Mouse (Mus musculus): Measurements from ENCODE around the gene Gm28044. TPM values are rescaled to one million over a fixed set of nuclear protein-coding genes. Genes with fewer than 3 reads are reported as not detected.
"Not testable (repeated sequence)": the region's sequence is repeated elsewhere in the genome, so short reads cannot be mapped to it uniquely, and the experiment has no call there.

Gene Gm28044
- polyA plus RNA-seq (2015; fragmentation: Nextera tagmentation; extraction: Ambion mirVana): 1.3 TPM in 1 of 2 replicates, not detected in the other

- Histone ChIP-seq H3K4me2 (replicated peaks) (peak within 1 kb of the TSS; percentile 79), H3K27me3 (no peaks in the 10 kb centered on the region), H3K9me3 (no peaks in the 10 kb centered on the region), H3K9ac (replicated peaks) (peak within 1 kb of the TSS; percentile 48), H3K36me3 (no peaks in the 10 kb centered on the region), H3K4me1 (peaks cover 11% of the 10 kb centered on the region), H3K4me3 (peak within 1 kb of the TSS; percentile 67), H3K27ac (replicated peaks) (no peak within 1 kb of the TSS)
- peak; percentile 94 for ATAC-seq (replicated peaks)
- WGBS: 0% methylated on average over 15 of the region's 15 CpGs
These were observed at the start of gene Gm28044, which contains the start of gene Zfp953 for GRCm38 (mm10) chr13:67360131-67360744. Gene Gm28044 (minus strand): TSS chr13:67360536. Gene Zfp953 (minus strand): TSS chr13:67360605.

GRCm38 (mm10) chr13:67399183-67399903 is 39.0 kb upstream of the Gm28044 start, which contains the start of gene Zfp429:
Gene Zfp429 (minus strand): TSS chr13:67399819.
- 3% methylated on average over 16 of the region's 16 CpGs for WGBS
- ATAC-seq (replicated peaks): peak; percentile 97
- H3K4me2 ChIP-seq (replicated peaks): peak within 1 kb of the TSS; percentile 70

DNA sequence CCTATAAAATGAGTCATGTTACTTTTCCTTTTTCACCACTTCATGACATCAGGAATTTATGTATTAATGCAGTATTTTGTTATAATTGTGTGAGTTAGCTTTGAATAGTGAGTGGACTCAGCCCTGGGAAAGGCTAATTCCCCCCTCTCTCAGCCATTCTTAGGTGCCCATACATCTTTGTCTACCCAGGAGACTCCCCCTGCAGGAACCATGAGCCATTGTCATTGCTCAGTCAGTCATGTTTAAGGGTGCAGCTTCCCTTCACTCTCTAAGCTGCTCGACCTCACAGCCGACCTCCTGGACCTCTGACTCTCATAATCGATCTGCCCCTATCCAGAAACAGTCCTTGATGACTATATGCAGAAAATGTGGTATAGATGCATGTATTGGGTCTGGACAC is 15.9 kb upstream of the Gm28044 start:
- not testable (repeated sequence) for H3K27ac ChIP-seq (replicated peaks); H3K9ac ChIP-seq (replicated peaks); H3K9me3 ChIP-seq; H3K4me1 ChIP-seq; ATAC-seq (replicated peaks); H3K4me2 ChIP-seq (replicated peaks); H3K4me3 ChIP-seq; H3K27me3 ChIP-seq; H3K36me3 ChIP-seq
- WGBS: 51% methylated on average over 3 of the region's 3 CpGs

More at GRCm38 (mm10) chr13:67399183-67399903, 39.0 kb upstream of the Gm28044 start, which contains the start of gene Zfp429:
- H3K27ac ChIP-seq (replicated peaks); H3K4me1 ChIP-seq; H3K27me3 ChIP-seq; H3K36me3 ChIP-seq; H3K9me3 ChIP-seq: not testable (repeated sequence)
- Histone ChIP-seq H3K4me3 (peak within 1 kb of the TSS; percentile 61), H3K9ac (replicated peaks) (peak within 1 kb of the TSS; percentile 55)

GRCm38 (mm10) chr13:67375050-67375911 is 14.9 kb upstream of the Gm28044 start, which contains the start of the genes Gm28041 and Zfp456:
Gene Gm28041 (minus strand): TSS chr13:67375733.
Gene Zfp456 (minus strand): TSS chr13:67375810.
- not testable (repeated sequence) for H3K36me3 ChIP-seq; H3K4me1 ChIP-seq; H3K9me3 ChIP-seq; H3K27ac ChIP-seq (replicated peaks); H3K27me3 ChIP-seq
- Histone ChIP-seq H3K4me2 (replicated peaks) (peak within 1 kb of the TSS; percentile 49), H3K4me3 (peak within 1 kb of the TSS; percentile 37), H3K9ac (replicated peaks) (peak within 1 kb of the TSS; percentile 32; the same call in 1 of the 2 replicates)
- WGBS: 18% methylated on average over 13 of the region's 15 CpGs
- peak; percentile 94 for ATAC-seq (replicated peaks)

DNA sequence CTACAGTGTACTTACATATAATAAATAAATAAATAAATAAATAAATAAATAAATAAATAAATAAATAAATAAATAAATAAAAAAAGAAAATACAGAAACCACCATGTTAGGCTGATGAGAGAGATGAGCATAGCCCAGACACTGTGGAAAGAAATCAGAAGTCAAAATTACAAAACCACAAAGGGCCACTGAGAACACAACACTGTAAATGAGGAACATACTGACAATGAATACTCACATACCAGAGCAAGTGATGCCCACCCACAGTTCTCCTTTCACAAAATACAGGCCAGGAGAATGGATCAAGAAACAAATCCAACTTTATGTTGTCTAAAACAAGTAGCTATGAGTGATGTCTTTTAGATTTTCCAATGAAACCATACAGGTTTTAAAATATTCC is 8.5 kb downstream of the Gm28044 start:
- ATAC-seq (replicated peaks): no peak

GRCm38 (mm10) chr13:67343422-67343821 is 16.9 kb downstream of the Gm28044 start:
- Histone ChIP-seq H3K4me1 (no peaks in the 10 kb centered on the region), H3K27me3 (no peaks in the 10 kb centered on the region), H3K9me3 (no peaks in the 10 kb centered on the region), H3K9ac (replicated peaks) (no peak overlapping the region), H3K4me3 (no peak overlapping the region), H3K27ac (replicated peaks) (no peak overlapping the region), H3K4me2 (replicated peaks) (no peak overlapping the region), H3K36me3 (no peaks in the 10 kb centered on the region)
- WGBS: 89% methylated on average over 2 of the region's 2 CpGs
- ATAC-seq (replicated peaks): no peak

More for the DNA sequence above, 8.5 kb downstream of the Gm28044 start:
- Histone ChIP-seq H3K9ac (replicated peaks) (no peak overlapping the region), H3K4me3 (no peak overlapping the region), H3K4me2 (replicated peaks) (no peak overlapping the region), H3K4me1 (no peaks in the 10 kb centered on the region), H3K36me3 (no peaks in the 10 kb centered on the region), H3K27me3 (no peaks in the 10 kb centered on the region), H3K27ac (replicated peaks) (no peak overlapping the region), H3K9me3 (no peaks in the 10 kb centered on the region)

DNA sequence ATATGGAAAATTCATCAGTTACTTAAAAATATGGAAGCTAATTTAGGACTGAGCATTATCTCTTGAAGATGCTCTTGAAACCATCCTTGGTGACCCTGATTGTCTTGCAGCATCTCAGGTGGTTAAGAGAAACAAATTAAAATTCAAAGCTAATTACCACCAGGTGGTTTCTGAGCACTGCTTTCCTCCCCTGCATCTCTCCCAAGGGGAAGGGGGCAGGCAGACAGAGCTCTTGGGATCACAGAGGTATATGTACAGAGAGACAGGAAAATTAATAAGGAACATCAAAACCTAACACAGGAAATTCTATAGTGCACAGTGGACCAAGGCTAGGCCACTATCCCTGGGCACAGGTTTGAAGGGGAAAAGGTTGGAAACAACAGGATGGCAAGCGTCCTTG is 27.5 kb downstream of the Gm28044 start:
- Histone ChIP-seq H3K36me3 (no peaks in the 10 kb centered on the region), H3K4me1 (peaks cover 13% of the 10 kb centered on the region), H3K9me3 (no peaks in the 10 kb centered on the region), H3K27ac (replicated peaks) (no peak overlapping the region), H3K4me3 (peak overlapping the region; percentile 50), H3K9ac (replicated peaks) (0 out of 2 replicates have a peak overlapping the region, but pooled peaks have one; percentile 49), H3K27me3 (no peaks in the 10 kb centered on the region), H3K4me2 (replicated peaks) (peak overlapping the region; percentile 78)
- ATAC-seq (replicated peaks): peak; percentile 58
- WGBS: 68% methylated on average over 1 of the region's 1 CpGs

DNA sequence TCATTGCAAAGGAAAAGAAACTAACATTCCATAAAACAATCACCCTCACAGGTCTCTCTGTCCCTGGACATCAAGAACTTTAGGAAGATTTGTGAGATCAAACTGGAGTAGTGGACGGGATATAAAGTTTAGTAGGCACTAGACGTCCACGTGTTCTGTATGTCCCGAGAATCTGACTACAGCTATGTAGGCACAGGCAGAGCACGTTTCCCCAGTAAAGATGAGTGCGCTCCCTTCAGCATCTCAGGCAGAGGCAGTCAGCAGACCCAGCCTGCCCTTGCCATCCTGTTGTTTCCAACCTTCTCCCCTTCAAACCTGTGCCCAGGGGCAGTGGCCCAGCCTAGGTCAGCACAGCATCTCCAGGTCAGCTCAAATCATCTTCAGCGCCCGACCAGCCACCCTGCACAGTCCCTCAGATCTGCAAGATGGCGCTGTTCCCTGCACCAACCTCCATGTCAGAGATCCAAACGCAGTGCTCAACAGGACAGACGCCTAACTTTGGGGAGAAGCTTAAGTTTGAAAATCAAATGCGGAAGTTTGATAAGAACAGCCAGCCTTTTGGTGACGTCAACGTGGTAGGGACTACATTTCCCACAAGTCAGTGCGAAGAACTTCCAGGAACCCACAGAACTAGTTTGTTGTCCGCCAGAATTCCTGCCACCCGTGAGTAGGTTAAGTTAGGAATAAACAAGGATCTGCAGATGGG is 28.2 kb downstream of the Gm28044 start, which contains the start of gene Zfp595:
Gene Zfp595, minus strand, starts transcription at position 552 of the 706 bp plus-strand sequence.
- Histone ChIP-seq H3K4me1 (peaks cover 13% of the 10 kb centered on the region), H3K9me3 (no peaks in the 10 kb centered on the region), H3K4me2 (replicated peaks) (peak within 1 kb of the TSS; percentile 78), H3K36me3 (no peaks in the 10 kb centered on the region), H3K27ac (replicated peaks) (no peak within 1 kb of the TSS), H3K9ac (replicated peaks) (peak within 1 kb of the TSS; percentile 49), H3K4me3 (peak within 1 kb of the TSS; percentile 50), H3K27me3 (no peaks in the 10 kb centered on the region)
- 15% methylated on average over 17 of the region's 17 CpGs for WGBS
- peak; percentile 92 for ATAC-seq (replicated peaks)

GRCm38 (mm10) chr13:67306718-67307117 is 53.6 kb downstream of the Gm28044 start:
- Histone ChIP-seq H3K36me3 (no peaks in the 10 kb centered on the region), H3K4me2 (replicated peaks) (peak overlapping the region; percentile 89), H3K27me3 (no peaks in the 10 kb centered on the region), H3K9ac (replicated peaks) (peak overlapping the region; percentile 69), H3K27ac (replicated peaks) (peak overlapping the region; percentile 31), H3K4me3 (peak overlapping the region; percentile 59), H3K4me1 (peaks cover 11% of the 10 kb centered on the region), H3K9me3 (no peaks in the 10 kb centered on the region)
- WGBS: 27% methylated on average over 5 of the region's 5 CpGs
- ATAC-seq (replicated peaks): peak; percentile 69

DNA sequence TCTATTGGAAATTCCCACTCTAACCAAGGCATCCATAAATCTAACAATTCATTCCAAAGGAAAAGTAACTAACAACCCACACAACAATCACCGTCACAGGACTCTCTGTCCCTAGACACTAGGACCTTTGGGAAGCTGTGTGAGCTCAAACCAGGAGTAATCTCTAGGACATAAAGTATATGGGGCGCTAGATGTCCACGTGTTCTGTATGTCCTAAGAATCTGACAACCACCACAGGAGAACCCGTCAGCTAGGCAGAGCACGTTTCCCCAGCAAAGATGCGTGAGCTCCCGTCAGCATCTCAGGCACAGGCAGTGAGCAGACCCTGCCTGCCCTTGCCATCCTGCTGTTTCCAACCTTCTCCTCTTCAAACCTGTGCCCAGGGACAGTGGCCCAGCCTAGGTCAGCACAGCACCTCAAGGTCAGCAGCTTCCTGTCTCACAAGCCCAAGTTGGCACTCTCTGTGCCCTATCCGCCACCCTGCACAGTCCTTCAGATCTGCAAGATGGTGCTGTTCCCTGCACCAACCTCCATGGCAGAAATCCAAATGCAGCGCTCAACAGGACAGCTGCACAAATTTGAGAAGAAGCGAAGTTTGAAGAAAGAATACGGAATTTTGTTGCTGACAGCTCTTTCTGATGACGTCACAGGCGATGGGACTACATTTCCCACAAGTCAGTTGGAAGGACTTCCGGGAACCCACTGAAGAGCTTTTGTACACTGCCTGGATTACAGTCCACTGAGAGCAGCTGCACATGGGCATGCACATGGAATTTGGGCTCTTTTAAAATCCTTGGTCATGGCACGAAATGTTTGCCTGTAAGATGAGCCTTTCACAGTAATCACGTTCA is 54.3 kb downstream of the Gm28044 start, which contains the start of gene Zfp457:
Gene Zfp457, minus strand, starts transcription at position 664 of the 851 bp plus-strand sequence.
- Histone ChIP-seq H3K9me3 (no peaks in the 10 kb centered on the region), H3K4me1 (peaks cover 11% of the 10 kb centered on the region), H3K9ac (replicated peaks) (peak within 1 kb of the TSS; percentile 69), H3K36me3 (no peaks in the 10 kb centered on the region), H3K4me2 (replicated peaks) (peak within 1 kb of the TSS; percentile 89), H3K4me3 (peak within 1 kb of the TSS; percentile 59), H3K27me3 (no peaks in the 10 kb centered on the region), H3K27ac (replicated peaks) (peak within 1 kb of the TSS; percentile 31)
- 9% methylated on average over 16 of the region's 16 CpGs for WGBS
- ATAC-seq (replicated peaks): peak; percentile 99

All from forebrain, embryonic 15.5 days (tissue).